Mouse (Mus musculus): Measurements from ENCODE around the gene 9230110F15Rik. TPM values are rescaled to one million over a fixed set of nuclear protein-coding genes. Genes with fewer than 3 reads are reported as not detected.
"Not testable (repeated sequence)": the region's sequence is repeated elsewhere in the genome, so short reads cannot be mapped to it uniquely, and the experiment has no call there.

Gene 9230110F15Rik
- not detected in 2 replicates for polyA plus RNA-seq (2015; fragmentation: Nextera tagmentation; extraction: Ambion mirVana)

DNA sequence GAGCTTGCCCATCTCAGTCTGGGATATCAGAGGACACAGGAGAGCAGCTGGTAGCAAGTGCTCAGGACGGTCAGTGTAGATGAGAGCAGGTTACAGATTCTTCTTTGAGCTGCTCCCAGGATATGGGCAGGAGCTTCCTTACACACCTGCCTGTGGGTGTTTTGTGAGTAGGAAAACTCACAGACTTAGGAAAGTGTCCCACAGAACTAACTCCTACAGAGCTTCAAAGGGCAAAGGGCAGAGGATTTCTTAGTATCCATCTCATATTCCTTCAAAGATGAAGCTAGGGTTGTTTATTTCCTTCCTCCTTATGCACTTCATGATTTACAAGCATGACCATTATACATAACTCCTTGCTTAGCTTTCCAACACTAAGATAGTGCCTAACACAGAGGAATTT, at the start of gene 9230110F15Rik:
TSS of gene 9230110F15Rik (minus strand) at position 101 of the 400 bp plus-strand sequence.
- Histone ChIP-seq H3K4me2 (no peak within 1 kb of the TSS), H3K36me3 (no peaks in the 10 kb centered on the region), H3K27ac (no peak within 1 kb of the TSS), H3K9me3 (no peaks in the 10 kb centered on the region), H3K4me3 (no peak within 1 kb of the TSS), H3K27me3 (no peaks in the 10 kb centered on the region), H3K9ac (no peak within 1 kb of the TSS), H3K4me1 (no peaks in the 10 kb centered on the region)
- ATAC-seq (ENCODE audit: borderline replicate concordance, extremely low read depth, low FRiP score, low TSS enrichment) = no peak
- WGBS = 78% methylated on average over 1 of the region's 1 CpGs

GRCm38 (mm10) chr9:35893112-35893511, 49.2 kb upstream of the 9230110F15Rik start:
- H3K9ac ChIP-seq; H3K4me2 ChIP-seq; H3K9me3 ChIP-seq; H3K4me1 ChIP-seq; H3K27me3 ChIP-seq; ATAC-seq (ENCODE audit: borderline replicate concordance, extremely low read depth, low FRiP score, low TSS enrichment); H3K27ac ChIP-seq; H3K36me3 ChIP-seq; H3K4me3 ChIP-seq: not testable (repeated sequence)
- 65% methylated on average over 1 of the region's 1 CpGs for WGBS

DNA sequence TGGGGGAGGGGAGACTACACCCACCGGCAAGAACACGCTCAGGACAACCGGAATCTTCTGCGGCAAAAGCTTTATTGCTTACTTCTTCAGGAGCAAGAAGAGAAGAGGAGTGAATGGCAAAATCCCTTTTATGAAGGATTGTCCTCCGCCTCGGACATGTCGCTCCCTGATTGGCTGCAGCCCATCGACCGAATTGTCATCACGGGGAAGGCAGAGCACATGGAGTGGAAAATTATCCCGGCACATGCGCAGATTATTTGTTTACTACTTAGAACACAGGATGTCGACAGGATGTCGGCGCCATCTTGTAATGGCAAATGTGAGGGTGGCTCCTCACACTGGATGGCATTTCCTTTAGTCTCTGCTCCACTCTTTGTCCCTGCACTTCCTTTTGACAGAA, 26.1 kb downstream of the 9230110F15Rik start:
- H3K9ac ChIP-seq; H3K9me3 ChIP-seq; ATAC-seq (ENCODE audit: borderline replicate concordance, extremely low read depth, low FRiP score, low TSS enrichment); H3K27ac ChIP-seq; H3K4me1 ChIP-seq; H3K4me2 ChIP-seq; H3K4me3 ChIP-seq; H3K36me3 ChIP-seq; H3K27me3 ChIP-seq: not testable (repeated sequence)
- WGBS = 87% methylated on average over 15 of the region's 15 CpGs

- no peaks in the 10 kb centered on the region for H3K9me3 ChIP-seq
- ATAC-seq (ENCODE audit: borderline replicate concordance, extremely low read depth, low FRiP score, low TSS enrichment) = no peak
- H3K36me3 ChIP-seq = no peaks in the 10 kb centered on the region
- H3K4me3 ChIP-seq = no peak overlapping the region
- no peak overlapping the region for H3K27ac ChIP-seq
- H3K4me2 ChIP-seq = no peak overlapping the region
- no peaks in the 10 kb centered on the region for H3K4me1 ChIP-seq
- H3K9ac ChIP-seq = no peak overlapping the region
- no peaks in the 10 kb centered on the region for H3K27me3 ChIP-seq
These were observed 45.8 kb downstream of the 9230110F15Rik start for GRCm38 (mm10) chr9:35798146-35798545.

GRCm38 (mm10) chr9:35790001-35790400, 53.9 kb downstream of the 9230110F15Rik start, which contains the start of the genes Gm27235 and D730048I06Rik:
Gene Gm27235 (minus strand): TSS chr9:35790101.
Gene D730048I06Rik (minus strand): TSS chr9:35790112.
- no peaks in the 10 kb centered on the region for H3K9me3 ChIP-seq
- no peaks in the 10 kb centered on the region for H3K27me3 ChIP-seq
- H3K9ac ChIP-seq = no peak within 1 kb of the TSS
- no peak within 1 kb of the TSS for H3K4me2 ChIP-seq
- H3K4me1 ChIP-seq = no peaks in the 10 kb centered on the region
- no peak within 1 kb of the TSS for H3K27ac ChIP-seq
- H3K36me3 ChIP-seq = no peaks in the 10 kb centered on the region
- 83% methylated on average over 3 of the region's 3 CpGs for WGBS
- no peak within 1 kb of the TSS for H3K4me3 ChIP-seq
- ATAC-seq (ENCODE audit: borderline replicate concordance, extremely low read depth, low FRiP score, low TSS enrichment) = no peak

Other genes starting within 250 kb of the 9230110F15Rik start
- gene Pate4, start 232.2 kb downstream of the 9230110F15Rik start, polyA plus RNA-seq (2015; fragmentation: Nextera tagmentation; extraction: Ambion mirVana) = not detected in 2 replicates
- gene Pate3, start 195.9 kb downstream of the 9230110F15Rik start, polyA plus RNA-seq (2015; fragmentation: Nextera tagmentation; extraction: Ambion mirVana) = not detected in 2 replicates
- not detected in 2 replicates for gene Pate1, start 156.8 kb downstream of the 9230110F15Rik start, polyA plus RNA-seq (2015; fragmentation: Nextera tagmentation; extraction: Ambion mirVana)
- gene Gm17677, start 103.1 kb downstream of the 9230110F15Rik start, polyA plus RNA-seq (2015; fragmentation: Nextera tagmentation; extraction: Ambion mirVana) = not detected in 2 replicates
- not detected in 2 replicates for gene Gm17727, start 66.0 kb downstream of the 9230110F15Rik start, polyA plus RNA-seq (2015; fragmentation: Nextera tagmentation; extraction: Ambion mirVana)
- gene Gm27235, start 54.0 kb downstream of the 9230110F15Rik start, polyA plus RNA-seq (2015; fragmentation: Nextera tagmentation; extraction: Ambion mirVana) = not detected in 2 replicates
- not detected in 2 replicates for gene D730048I06Rik, start 54.0 kb downstream of the 9230110F15Rik start, polyA plus RNA-seq (2015; fragmentation: Nextera tagmentation; extraction: Ambion mirVana)
- gene 9230113P08Rik, start 64.3 kb upstream of the 9230110F15Rik start, polyA plus RNA-seq (2015; fragmentation: Nextera tagmentation; extraction: Ambion mirVana) = not detected in 2 replicates